Mouse (Mus musculus): Measurements from ENCODE around the gene Hipk3. TPM values are rescaled to one million over a fixed set of nuclear protein-coding genes. Genes with fewer than 3 reads are reported as not detected.
A peak's percentile ranks its signal among the peaks of the same experiment; 100 is the strongest.

Hipk3 gene
- polyA plus RNA-seq (2014; fragmentation: Nextera tagmentation; extraction: Ambion mirVana): 17.4 and 18.3 TPM in 2 replicates

DNA sequence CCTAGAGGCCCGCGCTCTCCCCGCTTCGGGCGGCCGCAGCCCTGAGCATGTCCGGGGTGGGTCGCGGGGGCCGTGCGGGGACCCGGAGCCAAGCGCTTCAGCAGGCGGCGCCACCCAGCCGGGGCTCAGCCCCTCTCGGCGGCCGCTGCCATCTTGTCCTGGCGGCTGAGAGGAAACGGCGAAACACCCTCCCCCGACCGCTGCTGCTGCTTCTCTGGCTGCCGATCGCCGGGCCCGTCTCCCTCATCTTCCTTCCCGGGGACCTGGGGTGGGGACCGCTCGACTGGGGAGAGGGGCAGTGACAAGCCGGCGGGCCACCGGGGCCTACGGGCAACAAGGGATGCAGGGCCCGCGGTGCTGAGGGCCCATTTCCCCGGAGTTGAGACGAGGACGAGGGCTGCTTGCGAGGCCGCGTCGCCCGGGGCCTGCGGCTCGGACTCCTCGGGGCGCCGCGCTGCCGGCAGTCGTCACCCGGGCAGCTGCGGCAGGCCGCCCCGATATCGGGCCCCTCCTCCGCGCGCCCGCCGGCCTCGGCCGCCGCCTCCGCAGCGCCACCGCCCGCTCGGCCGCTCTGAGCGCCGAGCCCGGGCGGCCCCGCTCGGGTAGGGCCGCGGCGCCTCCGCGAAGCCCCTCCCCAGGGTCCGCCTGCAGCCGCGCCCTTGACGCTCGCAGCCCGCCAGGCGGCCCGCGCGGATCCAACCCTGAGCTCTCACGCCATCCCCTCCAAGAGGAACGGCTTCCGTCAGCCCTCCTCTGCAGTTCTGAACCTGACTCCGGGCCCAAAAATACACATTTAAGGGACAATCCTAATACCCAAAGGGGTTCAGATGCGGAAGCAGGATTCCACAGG is at the start of gene Hipk3:
Gene Hipk3, minus strand, starts transcription at position 496 of the 850 bp plus-strand sequence.
- ATAC-seq (replicated peaks; ENCODE audit: low FRiP score): peak; percentile 89

DNA sequence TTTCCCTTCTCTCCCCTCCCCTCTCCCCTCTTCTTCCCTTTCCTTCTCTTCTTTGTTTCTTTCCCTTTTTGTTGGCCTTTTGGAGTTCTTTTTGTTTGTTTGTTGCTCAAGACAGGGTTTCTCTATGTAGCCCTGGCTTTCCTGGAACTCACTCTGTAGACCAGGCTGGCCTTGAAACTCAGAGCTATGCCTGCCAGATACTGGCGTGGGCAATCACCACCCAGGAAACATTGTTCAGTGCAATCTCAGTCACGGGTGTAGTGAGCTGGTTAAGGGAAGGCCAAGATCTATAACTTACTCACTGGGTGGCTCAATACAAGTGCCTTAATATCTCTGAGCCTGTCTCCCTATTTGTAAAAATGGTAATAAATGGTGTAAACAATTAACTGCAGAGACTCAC is 46.0 kb upstream of the Hipk3 start:
- 57% methylated on average over 2 of the region's 2 CpGs for WGBS
- H3K4me2 ChIP-seq: no peak overlapping the region
- no peak overlapping the region for H3K9ac ChIP-seq (ENCODE audit: low read depth, low read length)
- no peaks in the 10 kb centered on the region for H3K4me1 ChIP-seq (replicated peaks; ENCODE audit: control insufficient read depth, insufficient read depth, low read length)
- 0 out of 2 replicates have a peak, but pooled peaks cover 2% of the 10 kb centered on the region for H3K9me3 ChIP-seq (ENCODE audit: control insufficient read depth, low read length)
- H3K4me3 ChIP-seq (ENCODE audit: low read depth, low read length): no peak overlapping the region
- ATAC-seq (replicated peaks; ENCODE audit: low FRiP score): no peak
- DNase-seq (ENCODE audit: low spot score): no peak
- no peaks in the 10 kb centered on the region for H3K27me3 ChIP-seq (replicated peaks; ENCODE audit: control insufficient read depth, insufficient read depth, low read length)
- no peak overlapping the region for H3K27ac ChIP-seq (ENCODE audit: low read depth, low read length)
- no peaks in the 10 kb centered on the region for H3K36me3 ChIP-seq (ENCODE audit: control insufficient read depth, insufficient read depth, low read length)

More for the DNA sequence above, at the start of gene Hipk3:
- Histone ChIP-seq H3K27me3 (replicated peaks; ENCODE audit: control insufficient read depth, insufficient read depth, low read length) (no peaks in the 10 kb centered on the region), H3K9me3 (ENCODE audit: control insufficient read depth, low read length) (no peaks in the 10 kb centered on the region), H3K36me3 (ENCODE audit: control insufficient read depth, insufficient read depth, low read length) (no peaks in the 10 kb centered on the region), H3K27ac (ENCODE audit: low read depth, low read length) (peak within 1 kb of the TSS; percentile 99), H3K9ac (ENCODE audit: low read depth, low read length) (peak within 1 kb of the TSS; percentile 99), H3K4me1 (replicated peaks; ENCODE audit: control insufficient read depth, insufficient read depth, low read length) (peaks cover 18% of the 10 kb centered on the region), H3K4me3 (ENCODE audit: low read depth, low read length) (peak within 1 kb of the TSS; percentile 84), H3K4me2 (peak within 1 kb of the TSS; percentile 72)
- under 1% methylated on average over 76 of the region's 98 CpGs for WGBS
- peak; percentile 86 for DNase-seq (ENCODE audit: low spot score)

DNA sequence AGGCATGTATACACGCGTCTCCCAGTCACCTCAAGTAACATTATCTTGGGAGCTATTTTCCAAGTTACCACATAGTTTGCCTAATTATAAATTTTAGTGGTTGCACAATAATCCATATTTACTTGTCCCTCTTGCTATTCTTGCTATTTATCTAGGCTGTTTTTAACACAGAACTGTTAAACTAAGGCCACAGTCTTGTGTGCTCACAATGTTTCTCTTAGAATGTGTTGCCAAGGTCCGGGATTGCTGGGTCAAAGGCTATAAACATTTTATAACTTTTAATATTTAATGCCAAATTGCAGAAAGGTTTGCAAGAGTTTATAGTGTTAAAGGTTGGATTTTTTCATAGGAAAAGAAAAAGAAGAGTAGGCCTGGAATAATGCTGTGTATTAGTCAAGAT is 40.5 kb upstream of the Hipk3 start:
- 88% methylated on average over 3 of the region's 3 CpGs for WGBS
- no peak for ATAC-seq (replicated peaks; ENCODE audit: low FRiP score)

DNA sequence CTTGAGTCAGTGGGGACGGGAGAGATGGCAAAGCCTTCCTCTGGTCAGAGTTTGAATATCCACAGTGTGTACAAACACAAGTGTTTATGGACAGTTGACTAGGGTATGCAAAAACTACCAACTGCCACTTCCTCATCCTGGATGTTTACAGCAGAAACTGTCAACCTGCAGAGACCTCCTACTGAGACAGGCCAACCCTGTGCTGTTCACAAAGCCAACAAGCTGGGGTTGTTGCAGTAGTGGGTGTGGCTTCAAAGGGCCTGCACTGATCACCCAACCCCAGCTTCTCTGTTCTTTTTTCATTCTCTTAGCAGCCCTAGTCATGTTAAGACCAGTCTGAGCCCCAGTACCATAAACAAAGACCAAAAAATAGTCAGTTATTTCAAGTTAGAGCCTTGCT is 38.3 kb upstream of the Hipk3 start:
- H3K9me3 ChIP-seq (ENCODE audit: control insufficient read depth, low read length): no peaks in the 10 kb centered on the region
- H3K27ac ChIP-seq (ENCODE audit: low read depth, low read length): no peak overlapping the region
- H3K36me3 ChIP-seq (ENCODE audit: control insufficient read depth, insufficient read depth, low read length): no peaks in the 10 kb centered on the region
- H3K27me3 ChIP-seq (replicated peaks; ENCODE audit: control insufficient read depth, insufficient read depth, low read length): no peaks in the 10 kb centered on the region
- DNase-seq (ENCODE audit: low spot score): no peak
- ATAC-seq (replicated peaks; ENCODE audit: low FRiP score): no peak
- H3K9ac ChIP-seq (ENCODE audit: low read depth, low read length): no peak overlapping the region
- no peak overlapping the region for H3K4me2 ChIP-seq
- H3K4me1 ChIP-seq (replicated peaks; ENCODE audit: control insufficient read depth, insufficient read depth, low read length): no peaks in the 10 kb centered on the region
- H3K4me3 ChIP-seq (ENCODE audit: low read depth, low read length): no peak overlapping the region
- WGBS: 69% methylated on average over 1 of the region's 1 CpGs

More for the DNA sequence above, 40.5 kb upstream of the Hipk3 start:
- DNase-seq (ENCODE audit: low spot score): no peak
- Histone ChIP-seq H3K4me3 (ENCODE audit: low read depth, low read length) (no peak overlapping the region), H3K4me2 (no peak overlapping the region), H3K9ac (ENCODE audit: low read depth, low read length) (no peak overlapping the region), H3K27ac (ENCODE audit: low read depth, low read length) (no peak overlapping the region), H3K36me3 (ENCODE audit: control insufficient read depth, insufficient read depth, low read length) (no peaks in the 10 kb centered on the region), H3K9me3 (ENCODE audit: control insufficient read depth, low read length) (no peaks in the 10 kb centered on the region), H3K4me1 (replicated peaks; ENCODE audit: control insufficient read depth, insufficient read depth, low read length) (no peaks in the 10 kb centered on the region), H3K27me3 (replicated peaks; ENCODE audit: control insufficient read depth, insufficient read depth, low read length) (no peaks in the 10 kb centered on the region)

DNA sequence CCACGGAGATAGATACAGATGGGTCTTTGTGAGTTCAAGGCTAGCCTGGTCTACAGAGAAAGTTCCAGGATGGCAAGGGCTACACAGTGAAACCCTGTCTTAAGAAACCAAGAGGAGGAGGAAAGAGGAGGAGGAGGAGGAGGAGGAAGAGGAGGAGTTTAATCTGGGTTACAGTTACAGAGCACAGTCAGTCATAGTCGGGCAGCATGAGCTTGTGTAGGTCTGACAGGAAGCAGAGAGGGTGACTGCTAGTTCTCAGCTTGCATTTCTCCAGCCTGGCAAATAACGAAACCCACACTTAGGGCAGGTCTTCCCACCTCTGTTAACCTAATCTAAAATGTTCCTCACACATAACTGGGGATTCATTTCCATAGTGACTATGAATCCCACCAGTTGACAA is 32.3 kb upstream of the Hipk3 start:
- Histone ChIP-seq H3K27ac (ENCODE audit: low read depth, low read length) (no peak overlapping the region), H3K4me2 (no peak overlapping the region), H3K27me3 (replicated peaks; ENCODE audit: control insufficient read depth, insufficient read depth, low read length) (no peaks in the 10 kb centered on the region), H3K36me3 (ENCODE audit: control insufficient read depth, insufficient read depth, low read length) (no peaks in the 10 kb centered on the region), H3K4me1 (replicated peaks; ENCODE audit: control insufficient read depth, insufficient read depth, low read length) (no peaks in the 10 kb centered on the region), H3K9ac (ENCODE audit: low read depth, low read length) (no peak overlapping the region), H3K9me3 (ENCODE audit: control insufficient read depth, low read length) (no peaks in the 10 kb centered on the region), H3K4me3 (ENCODE audit: low read depth, low read length) (no peak overlapping the region)
- ATAC-seq (replicated peaks; ENCODE audit: low FRiP score) (no peak), DNase-seq (ENCODE audit: low spot score) (no peak)
- WGBS: 53% methylated on average over 3 of the region's 3 CpGs

DNA sequence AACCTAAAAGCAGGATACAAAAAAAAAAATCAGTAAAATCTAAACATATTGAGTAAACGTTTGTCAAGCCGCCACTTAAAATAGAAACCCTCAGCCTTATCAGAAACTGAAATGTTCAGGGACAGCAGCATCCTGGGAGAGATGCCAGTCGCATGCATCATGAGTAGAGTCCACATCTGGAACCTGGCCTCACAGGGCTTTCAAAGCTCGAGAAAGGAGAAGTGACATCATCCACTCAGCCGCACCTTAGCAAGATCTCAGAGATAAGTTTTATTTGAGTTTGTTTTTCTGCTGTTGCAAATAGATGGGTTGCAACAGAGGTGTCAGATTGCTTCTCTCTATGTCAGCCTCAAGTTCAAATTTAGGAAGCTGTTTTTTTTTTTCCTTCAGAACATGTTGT is 31.3 kb upstream of the Hipk3 start:
- Histone ChIP-seq H3K9me3 (ENCODE audit: control insufficient read depth, low read length) (no peaks in the 10 kb centered on the region), H3K27ac (ENCODE audit: low read depth, low read length) (no peak overlapping the region), H3K4me1 (replicated peaks; ENCODE audit: control insufficient read depth, insufficient read depth, low read length) (no peaks in the 10 kb centered on the region), H3K4me2 (no peak overlapping the region), H3K9ac (ENCODE audit: low read depth, low read length) (no peak overlapping the region), H3K36me3 (ENCODE audit: control insufficient read depth, insufficient read depth, low read length) (no peaks in the 10 kb centered on the region), H3K4me3 (ENCODE audit: low read depth, low read length) (no peak overlapping the region), H3K27me3 (replicated peaks; ENCODE audit: control insufficient read depth, insufficient read depth, low read length) (no peaks in the 10 kb centered on the region)
- ATAC-seq (replicated peaks; ENCODE audit: low FRiP score) (no peak), DNase-seq (ENCODE audit: low spot score) (no peak)
- WGBS: 17% methylated on average over 5 of the region's 5 CpGs

DNA sequence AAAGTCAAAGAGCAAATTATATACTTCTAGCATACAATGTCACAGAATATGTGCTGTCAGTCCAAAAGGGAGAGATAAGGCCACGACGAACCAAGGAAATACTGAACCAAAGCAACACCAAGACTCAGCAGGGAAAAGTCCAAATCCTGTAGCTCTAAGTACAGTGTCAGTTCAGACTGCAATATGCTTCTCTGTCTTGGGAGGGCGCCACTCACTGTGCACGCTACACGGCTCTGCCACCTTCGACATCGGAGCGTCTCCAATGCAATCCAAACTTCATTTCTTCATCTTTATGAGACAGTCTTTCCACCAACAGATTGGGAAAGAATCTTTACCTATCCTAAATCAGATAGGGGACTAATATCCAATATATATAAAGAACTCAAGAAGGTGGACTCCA is 17.4 kb upstream of the Hipk3 start:
- Histone ChIP-seq H3K4me2 (no peak overlapping the region), H3K27ac (ENCODE audit: low read depth, low read length) (no peak overlapping the region), H3K9me3 (ENCODE audit: control insufficient read depth, low read length) (no peaks in the 10 kb centered on the region), H3K9ac (ENCODE audit: low read depth, low read length) (no peak overlapping the region), H3K36me3 (ENCODE audit: control insufficient read depth, insufficient read depth, low read length) (no peaks in the 10 kb centered on the region), H3K4me1 (replicated peaks; ENCODE audit: control insufficient read depth, insufficient read depth, low read length) (no peaks in the 10 kb centered on the region), H3K27me3 (replicated peaks; ENCODE audit: control insufficient read depth, insufficient read depth, low read length) (no peaks in the 10 kb centered on the region), H3K4me3 (ENCODE audit: low read depth, low read length) (no peak overlapping the region)
- no peak for DNase-seq (ENCODE audit: low spot score)
- WGBS: 77% methylated on average over 8 of the region's 8 CpGs
- ATAC-seq (replicated peaks; ENCODE audit: low FRiP score): no peak

DNA sequence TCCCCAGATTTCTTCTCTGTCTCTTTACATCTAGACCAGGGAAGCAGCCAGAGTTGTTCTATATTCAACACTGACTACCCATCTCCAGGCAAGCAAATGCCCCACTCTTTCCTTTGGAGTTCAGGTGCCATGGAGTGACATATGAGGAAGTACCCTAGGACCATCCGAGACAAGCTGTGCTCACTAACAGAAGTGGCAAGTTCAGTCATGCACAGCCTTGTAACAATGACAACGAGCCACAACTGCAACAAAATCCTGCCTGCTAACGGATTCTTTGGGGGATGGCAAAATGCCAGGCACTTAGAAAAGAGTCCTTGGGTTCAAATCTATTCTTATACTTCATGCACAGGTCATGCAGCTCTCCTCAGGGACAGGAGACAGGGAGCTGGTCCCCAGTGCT is 8.1 kb upstream of the Hipk3 start:
- H3K36me3 ChIP-seq (ENCODE audit: control insufficient read depth, insufficient read depth, low read length): no peaks in the 10 kb centered on the region
- no peaks in the 10 kb centered on the region for H3K9me3 ChIP-seq (ENCODE audit: control insufficient read depth, low read length)
- no peak overlapping the region for H3K9ac ChIP-seq (ENCODE audit: low read depth, low read length)
- DNase-seq (ENCODE audit: low spot score) (no peak), ATAC-seq (replicated peaks; ENCODE audit: low FRiP score) (no peak)
- H3K4me1 ChIP-seq (replicated peaks; ENCODE audit: control insufficient read depth, insufficient read depth, low read length): no peaks in the 10 kb centered on the region; the same call in 1 of the 2 replicates
- no peak overlapping the region for H3K27ac ChIP-seq (ENCODE audit: low read depth, low read length)
- WGBS: 74% methylated on average over 3 of the region's 3 CpGs
- no peak overlapping the region for H3K4me3 ChIP-seq (ENCODE audit: low read depth, low read length)
- H3K4me2 ChIP-seq: no peak overlapping the region
- H3K27me3 ChIP-seq (replicated peaks; ENCODE audit: control insufficient read depth, insufficient read depth, low read length): no peaks in the 10 kb centered on the region

DNA sequence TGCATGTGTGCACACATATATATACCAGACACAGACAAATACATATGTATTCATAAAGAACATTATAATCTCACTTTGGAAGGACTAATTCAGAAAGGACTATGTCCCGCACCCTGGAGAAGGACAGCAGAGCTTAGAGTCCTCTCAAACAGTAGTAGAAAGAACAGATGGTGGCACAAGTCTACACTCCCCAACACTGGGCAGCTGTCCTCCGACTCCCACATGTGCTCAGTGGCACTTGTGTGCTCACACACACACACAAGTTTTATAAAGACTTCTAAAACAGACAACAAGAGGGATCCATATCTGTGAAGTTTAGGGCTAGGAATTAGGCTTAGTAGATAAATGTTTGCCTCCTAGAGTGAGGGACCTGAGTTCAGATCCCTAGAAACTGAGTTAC is 6.8 kb upstream of the Hipk3 start:
- no peak for ATAC-seq (replicated peaks; ENCODE audit: low FRiP score)
- Histone ChIP-seq H3K9ac (ENCODE audit: low read depth, low read length) (no peak overlapping the region), H3K36me3 (ENCODE audit: control insufficient read depth, insufficient read depth, low read length) (no peaks in the 10 kb centered on the region), H3K9me3 (ENCODE audit: control insufficient read depth, low read length) (no peaks in the 10 kb centered on the region), H3K27me3 (replicated peaks; ENCODE audit: control insufficient read depth, insufficient read depth, low read length) (no peaks in the 10 kb centered on the region), H3K4me2 (no peak overlapping the region), H3K27ac (ENCODE audit: low read depth, low read length) (no peak overlapping the region), H3K4me1 (replicated peaks; ENCODE audit: control insufficient read depth, insufficient read depth, low read length) (peaks cover 3% of the 10 kb centered on the region), H3K4me3 (ENCODE audit: low read depth, low read length) (no peak overlapping the region)
- no peak for DNase-seq (ENCODE audit: low spot score)
- WGBS: 87% methylated on average over 2 of the region's 2 CpGs

Measured in liver, embryonic 11.5 days (tissue).